Mouse (Mus musculus): ENCODE measurements around the gene Tctn1.

Gene Tctn1

DNA sequence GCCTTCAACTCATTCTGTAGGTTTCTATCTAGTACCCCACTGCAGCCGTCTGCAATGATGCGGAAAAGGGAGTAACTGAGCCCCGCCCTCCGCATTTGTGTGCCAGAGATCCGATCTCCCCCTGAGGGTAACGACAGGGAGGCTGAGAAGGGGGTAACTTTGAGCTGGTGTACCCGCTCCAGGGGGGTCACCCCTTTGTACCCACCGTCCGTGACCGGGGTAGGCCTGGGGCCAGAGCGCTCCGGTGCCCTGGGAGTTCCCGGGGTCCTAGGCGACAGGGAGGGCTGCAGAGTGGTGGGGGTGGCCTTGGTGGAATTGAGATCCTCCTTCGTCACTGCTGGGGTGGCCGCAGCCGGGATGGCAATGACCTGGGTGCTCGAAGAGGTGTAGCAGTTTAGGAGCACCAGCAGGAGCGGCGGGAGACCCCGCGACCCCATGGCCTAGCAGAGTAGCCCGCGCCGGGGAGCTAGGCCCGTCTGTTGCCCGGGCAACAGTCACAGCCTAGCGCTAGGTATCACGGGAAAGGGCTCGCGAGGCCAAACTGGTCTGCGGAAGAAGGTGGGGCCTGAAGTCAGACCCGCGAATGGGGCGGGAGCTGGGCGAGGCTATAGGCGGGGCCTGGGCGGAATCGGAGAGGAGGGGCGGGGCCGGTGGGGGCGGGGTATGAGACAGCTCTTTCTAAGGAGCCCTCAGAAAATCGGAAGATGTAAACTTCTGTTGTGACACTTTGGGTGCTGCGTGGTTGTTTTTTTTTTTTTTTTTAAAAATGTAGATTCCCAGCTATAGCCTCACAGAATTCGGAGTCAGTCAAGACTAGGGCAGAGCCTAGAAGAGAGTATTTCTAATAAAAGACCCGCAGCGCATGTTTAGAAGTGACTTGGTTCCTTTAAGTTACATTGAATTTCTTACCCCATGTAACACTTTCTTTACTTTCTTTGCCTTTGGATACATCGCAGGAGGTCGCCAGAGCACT lies at the start of gene Tctn1:
Gene Tctn1, minus strand, starts transcription at position 528 of the 973 bp plus-strand sequence.
- DNase-seq (ENCODE audit: low spot score) = peak; percentile 94

DNA sequence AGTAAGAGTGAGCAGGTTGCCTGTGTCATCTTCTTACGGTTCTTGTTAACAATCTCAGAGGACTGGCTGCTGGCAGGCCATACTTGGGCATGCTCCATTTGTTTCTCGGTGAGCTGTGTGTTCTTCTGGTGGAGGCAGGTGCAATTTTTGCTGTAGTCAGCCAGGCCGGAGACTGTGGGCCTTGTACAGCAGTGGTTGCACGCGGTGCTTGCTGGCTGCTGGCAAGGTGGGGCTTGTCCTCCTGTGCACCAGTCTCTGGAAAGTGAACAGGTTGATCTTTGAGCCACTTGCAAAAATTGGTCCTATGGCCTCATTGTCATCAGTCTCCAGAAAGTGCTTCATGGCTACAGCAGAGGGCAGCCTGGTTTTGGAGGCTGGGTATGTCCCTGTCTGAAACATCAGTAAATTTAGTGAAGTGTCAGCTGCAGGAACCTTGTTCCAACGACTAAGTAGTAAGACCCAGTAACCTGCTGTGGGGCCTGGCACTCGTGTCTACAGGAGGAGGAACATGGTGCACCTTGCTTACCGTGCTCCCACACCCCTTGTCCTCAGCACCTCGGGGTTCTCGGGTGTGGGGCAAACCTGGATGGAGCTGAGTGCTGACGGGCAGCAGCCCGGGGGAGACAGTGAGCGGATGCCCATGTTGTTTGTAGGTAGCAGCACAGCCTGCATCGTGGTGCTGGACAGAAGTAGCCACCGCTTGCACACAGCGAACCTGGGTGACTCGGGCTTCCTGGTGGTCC lies 48.9 kb upstream of the Tctn1 start:
- no peak for DNase-seq (ENCODE audit: low spot score)

DNA sequence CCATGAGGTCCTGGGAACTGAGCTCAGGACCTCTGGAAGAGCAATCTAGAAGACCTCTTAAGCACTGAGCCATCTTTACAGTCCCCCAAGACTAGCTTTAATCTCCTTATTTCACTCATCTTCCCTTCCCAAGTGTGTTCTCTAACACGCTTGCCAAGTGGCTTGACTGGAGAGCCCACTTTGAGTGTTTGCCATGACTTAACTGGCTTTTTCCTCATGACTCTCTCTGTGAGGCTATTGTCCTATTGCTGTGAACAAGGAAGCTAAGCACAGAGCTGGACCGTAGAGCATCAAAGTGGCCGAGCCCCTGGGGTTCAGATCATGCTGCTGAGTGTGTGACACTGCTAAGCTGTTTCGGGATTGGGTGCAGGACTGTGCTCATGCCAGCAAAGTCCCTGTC lies 48.1 kb upstream of the Tctn1 start:
- DNase-seq (ENCODE audit: low spot score) = no peak

DNA sequence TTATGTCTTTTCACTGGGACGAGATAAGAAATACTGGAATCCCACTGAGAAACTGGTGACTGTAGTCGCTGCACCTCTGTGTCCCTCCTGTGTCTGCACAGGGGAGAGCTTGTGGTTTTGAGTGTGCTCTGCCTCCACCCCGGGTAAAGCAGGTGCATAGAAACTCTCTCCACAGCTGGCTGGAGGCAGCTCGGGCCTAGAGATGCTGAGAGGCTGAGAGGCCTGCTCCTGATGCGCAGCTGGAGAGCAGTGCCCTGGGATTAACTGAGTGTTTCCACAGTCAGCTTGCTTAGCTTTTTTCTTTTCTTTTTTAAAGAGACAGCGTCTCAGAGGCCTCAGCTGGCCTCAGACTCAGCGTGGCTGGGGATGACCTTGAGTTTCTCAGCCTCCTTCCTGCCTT lies 47.4 kb upstream of the Tctn1 start:
- DNase-seq (ENCODE audit: low spot score) = no peak

DNA sequence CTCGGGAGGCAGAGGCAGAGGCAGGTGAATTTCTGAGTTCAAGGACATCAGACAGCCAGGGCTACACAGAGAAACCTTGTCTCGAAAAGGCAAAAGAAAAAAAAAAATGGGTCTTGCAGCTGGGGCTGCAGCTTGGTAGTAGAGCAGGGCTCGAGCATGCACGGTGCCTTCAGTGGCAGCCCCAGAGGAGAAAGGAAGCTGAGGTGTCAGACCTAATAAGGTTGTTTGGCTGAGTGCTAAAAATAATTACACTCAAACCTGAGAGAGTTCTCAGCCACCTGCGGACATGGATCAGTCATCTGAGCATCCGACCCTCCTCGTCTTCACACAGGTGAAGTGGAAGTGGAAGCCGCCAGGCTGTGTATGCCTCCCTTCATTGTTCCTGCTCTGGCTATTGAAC lies 46.4 kb upstream of the Tctn1 start:
- DNase-seq (ENCODE audit: low spot score) = no peak

DNA sequence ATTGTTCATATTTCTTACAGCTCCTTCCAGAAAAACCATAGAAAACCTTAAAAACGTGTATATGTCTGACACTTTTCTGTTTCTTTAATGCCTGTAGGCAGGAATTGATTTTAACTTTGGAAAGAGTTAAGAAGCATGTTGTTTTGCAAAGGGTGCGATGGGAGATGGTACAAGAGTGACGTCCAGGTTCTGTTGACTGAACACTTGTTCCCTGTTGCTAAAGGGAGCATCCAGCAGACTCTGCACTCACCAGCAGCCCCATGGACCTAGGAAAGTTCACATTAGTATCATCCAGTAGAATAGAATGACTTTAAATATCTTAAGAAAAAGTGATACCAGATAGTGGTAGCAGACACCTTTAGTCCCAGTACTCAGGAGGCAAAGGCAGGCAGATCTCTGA lies 42.3 kb upstream of the Tctn1 start:
- DNase-seq (ENCODE audit: low spot score) = no peak

DNA sequence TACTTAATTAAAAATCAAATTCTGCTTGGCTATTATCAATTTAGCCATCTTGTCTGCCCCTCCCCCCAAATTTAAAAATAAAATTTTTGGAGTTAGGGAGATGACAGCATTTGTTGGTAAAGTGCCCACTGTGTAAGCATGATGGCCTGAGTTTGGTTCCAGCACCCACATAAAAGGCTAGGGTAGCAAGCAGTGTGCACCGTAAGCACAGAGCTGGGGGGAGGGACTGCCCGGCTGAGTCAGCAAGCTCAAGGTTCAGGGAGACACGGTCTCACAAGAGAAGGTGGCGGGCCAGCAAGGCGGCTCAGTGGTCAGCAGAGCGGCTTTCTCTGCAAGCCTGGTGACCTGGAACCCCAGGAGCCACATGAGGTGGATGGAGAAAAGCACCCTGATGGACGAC lies 41.2 kb upstream of the Tctn1 start:
- DNase-seq (ENCODE audit: low spot score) = no peak

DNA sequence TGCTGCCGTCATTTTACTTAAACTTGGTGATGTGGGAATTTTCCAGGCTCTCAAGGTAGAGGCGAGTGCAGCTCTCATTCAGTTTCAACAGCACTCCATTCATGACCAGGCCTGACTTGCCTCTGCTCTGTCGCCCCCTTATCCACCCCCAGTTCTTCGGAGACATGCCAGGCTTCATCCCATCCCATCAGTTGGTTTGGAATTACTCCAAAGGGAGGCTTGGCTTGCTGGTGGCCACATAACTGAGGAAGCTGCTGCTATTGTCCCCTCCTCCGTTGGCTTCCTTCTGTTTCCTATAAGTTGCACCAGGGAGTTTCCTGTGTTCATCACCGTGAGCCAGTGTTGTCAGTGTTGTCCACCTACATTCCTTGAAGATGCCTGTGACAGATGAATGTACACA lies 40.3 kb upstream of the Tctn1 start:
- no peak for DNase-seq (ENCODE audit: low spot score)

DNA sequence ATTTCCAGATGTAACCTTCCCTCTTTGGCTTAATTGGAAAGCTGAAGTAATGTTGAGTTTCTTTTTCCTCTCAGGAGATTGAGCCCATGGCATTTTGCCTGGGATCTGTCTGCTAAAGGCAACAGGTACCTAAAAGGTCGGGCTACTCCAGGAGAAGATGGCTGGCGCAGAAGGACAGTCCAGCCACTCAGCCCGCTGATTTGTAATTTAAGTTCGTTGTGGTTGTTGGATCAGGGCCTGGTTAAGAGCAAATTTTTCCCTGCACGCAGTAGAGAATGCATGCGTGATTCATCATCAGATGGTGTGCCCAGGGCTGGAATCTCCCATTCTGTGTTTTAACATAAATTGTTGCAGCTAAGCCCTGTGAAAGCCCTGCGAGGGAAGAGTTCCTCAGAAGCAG lies 39.7 kb upstream of the Tctn1 start:
- DNase-seq (ENCODE audit: low spot score) = no peak

DNA sequence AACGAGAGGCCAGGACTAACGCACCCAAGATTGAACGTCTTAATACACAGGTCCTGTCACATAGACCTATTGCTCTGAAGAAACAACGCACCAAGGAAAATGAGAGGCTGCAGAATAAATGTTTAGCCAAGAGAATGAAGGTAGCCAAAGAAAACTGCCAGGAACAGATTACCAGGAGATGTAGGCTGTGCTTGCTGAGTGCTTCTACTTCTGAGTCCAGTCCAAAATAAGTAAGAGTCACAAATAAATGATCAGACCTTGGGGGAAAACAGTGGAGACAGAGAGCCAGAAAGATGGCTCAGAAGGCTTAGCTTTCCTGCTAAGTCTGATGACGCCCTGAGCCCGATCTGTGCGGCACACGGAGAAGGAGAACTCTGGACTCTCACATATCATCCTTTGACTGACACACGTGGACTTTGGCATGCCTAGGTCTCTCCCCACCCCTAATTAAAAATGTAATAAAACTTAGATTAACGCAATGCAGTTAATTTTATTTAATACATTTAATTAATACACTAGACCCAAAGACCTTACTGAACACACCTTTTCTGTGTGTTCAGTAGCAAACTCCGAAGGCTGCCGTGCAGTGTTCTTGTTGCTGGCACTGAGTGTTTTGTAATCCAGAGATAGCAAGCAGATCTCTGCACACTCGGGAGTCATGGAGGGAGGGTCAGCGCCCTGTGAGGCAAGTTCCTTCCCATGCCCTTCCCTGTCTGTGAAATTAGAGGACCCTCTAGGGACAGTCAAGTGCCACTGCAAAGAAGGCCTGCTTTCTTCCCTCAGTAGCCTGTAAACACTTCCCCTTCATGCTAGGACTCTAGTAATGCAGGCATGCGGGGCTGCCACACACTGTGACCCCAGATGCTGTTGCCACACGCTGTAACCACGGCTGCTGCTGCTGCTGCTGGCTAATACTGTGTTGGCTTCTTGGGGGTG lies 38.8 kb upstream of the Tctn1 start:
- no peak for DNase-seq (ENCODE audit: low spot score)

DNA sequence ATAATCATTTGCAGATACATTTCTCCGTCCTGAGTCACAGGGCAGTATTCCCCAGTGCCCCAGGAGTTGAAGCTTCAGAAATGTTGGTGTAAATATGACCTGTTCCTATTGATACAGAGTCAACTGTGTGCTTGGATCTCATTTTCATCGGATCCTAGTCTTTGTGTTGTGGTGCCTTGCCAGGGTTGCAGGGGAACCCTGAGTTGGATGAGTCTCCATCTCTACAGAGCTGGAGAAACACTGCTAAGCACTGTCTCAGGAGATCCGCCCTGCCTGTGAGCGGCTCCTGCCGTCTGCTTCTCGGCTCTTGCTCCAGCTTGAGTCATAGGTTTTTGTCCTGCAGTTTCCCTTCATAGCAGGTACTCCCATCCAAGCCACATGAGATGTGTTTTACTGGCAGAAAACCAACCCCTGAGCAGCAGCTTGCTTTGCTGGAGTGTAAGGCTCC lies 35.8 kb upstream of the Tctn1 start:
- no peak for DNase-seq (ENCODE audit: low spot score)

DNA sequence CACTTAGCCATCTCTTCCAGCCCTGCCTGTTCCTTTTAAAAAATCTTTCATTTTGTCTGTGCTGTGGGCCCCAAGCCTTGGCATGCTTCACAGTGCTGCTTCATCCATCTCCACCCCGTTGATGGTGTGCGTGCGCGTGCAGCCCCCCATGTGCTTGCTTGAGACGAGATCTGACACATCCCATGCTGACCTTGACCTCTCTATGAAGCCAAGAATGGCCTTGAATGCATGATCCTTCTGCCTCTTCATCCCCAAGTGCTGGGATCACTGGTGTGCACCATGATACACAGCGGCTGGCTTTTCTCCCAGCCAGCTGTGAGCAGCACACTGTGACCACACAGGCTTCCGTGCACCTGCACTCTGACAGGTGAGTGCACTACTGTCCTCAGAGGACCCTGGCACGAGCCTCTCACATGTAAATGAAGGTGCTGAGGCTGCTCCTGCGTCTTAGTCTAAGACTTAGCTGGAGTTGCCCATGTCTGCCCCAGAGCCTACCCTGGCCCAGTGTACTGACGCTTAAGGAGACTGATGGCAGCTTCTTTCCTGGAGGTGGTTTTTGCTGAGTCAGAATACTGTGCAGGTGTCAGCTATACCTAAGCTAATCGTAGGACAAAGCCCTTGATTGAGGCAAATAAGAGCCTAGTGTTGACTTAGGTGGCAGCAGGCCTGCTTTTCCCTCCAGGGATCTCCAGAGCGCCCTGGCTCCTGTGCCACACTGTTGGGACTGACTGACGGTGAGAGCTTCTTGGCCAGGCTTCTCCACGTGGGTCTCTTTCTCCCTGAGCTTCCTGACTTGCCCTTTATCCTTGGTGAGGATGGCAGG lies 31.1 kb upstream of the Tctn1 start:
- no peak for DNase-seq (ENCODE audit: low spot score)

DNA sequence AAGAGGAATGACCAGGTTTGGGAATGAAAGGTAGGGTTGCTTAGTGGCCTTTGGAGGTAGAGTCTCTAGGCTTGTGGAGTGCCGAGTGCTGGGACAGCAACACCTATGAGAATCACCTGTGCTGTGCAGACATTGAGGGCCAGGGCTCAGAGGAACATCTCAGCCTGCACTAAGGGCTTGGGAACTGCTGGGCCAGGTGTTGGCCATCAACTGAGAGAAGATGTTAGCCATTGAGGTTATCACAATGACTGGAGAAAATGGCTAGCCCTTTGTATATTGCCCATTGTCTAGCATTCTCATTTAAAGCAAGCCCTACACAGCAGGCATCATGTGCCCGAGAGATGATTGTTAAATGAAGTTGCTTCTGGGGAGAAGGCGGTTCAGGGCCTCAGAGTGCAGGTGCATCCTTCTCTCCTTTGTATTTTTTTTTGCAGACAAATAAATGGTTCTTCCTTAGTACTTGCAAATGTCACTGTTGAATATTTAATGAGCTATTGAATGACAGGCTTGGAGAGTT lies 30.0 kb upstream of the Tctn1 start:
- DNase-seq (ENCODE audit: low spot score) = no peak

DNA sequence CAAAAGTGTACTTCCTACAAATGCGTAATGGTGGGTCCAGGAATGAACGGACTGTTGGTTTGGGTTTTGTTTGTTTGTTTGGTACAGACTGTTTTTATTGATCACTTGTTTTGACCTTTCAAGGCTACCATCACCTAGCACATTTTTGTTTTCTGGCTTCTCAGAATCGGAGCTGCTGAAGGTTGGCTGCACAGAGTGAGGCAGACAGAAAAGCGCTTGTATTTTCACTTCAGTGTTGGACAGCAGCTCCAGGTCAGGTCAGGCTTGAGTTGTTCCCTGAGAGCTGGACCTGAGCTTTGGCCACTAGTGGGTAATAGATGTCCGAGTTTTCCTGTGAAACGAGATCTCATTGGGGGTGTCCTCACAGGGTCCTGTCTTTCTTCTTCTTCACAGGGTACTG lies 28.9 kb upstream of the Tctn1 start:
- no peak for DNase-seq (ENCODE audit: low spot score)

DNA sequence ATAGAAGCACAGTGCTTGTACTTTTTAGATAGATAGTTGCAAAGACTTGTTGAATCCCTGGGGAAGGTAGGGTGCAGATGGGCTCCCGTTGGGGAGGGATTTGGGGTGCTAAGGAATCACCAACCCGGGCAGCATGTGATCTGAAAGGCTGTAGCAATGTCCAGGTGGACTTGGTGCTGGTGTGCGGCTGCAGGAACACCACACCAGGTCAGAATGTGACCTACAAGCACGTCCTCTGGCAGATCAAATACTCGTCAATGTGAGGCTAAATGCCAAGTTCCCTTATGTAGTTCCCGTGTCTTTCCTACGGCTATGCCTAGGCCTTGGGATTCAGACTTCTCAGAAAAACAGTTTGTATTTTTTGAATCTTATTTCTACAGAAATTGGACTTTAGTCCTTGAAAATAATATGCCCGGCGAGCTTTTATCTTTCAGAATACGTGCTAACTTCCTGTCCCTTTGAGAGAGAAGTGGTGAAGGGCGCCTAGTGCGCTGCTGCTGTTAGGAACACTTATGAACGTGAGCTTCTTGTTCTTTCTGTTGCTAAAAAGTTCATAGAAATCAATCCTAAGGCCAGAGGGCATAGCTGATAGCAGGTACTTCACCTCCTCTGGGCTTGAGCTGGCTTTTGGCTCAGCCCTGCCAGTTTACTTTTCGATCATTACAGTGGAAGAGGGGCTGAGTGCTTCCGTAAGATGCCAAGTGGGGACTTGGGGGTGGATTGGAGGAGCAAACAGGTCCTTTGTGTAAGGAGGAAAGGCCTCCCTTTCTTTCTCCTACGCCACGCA lies 27.5 kb upstream of the Tctn1 start:
- no peak for DNase-seq (ENCODE audit: low spot score)

DNA sequence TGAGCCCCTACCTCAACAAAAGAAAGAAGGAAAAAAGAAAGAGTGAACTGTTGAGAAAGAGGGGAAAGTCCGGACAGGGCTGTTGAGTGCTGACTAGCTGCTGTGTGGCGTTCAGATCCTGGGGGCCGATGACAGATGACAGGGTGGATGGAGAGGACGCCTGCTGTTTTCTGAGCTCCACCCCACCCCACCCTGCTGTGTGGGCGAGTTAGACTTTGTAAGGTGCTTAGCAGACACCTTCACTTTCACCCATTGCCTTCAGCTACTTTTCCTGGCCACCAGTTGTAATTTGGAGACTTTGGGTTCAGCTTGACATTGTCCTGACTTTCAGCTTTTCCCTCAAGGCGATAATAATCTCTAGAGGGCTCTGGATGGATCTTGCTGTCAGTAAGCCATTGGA lies 26.9 kb upstream of the Tctn1 start:
- DNase-seq (ENCODE audit: low spot score) = peak; percentile 74

DNA sequence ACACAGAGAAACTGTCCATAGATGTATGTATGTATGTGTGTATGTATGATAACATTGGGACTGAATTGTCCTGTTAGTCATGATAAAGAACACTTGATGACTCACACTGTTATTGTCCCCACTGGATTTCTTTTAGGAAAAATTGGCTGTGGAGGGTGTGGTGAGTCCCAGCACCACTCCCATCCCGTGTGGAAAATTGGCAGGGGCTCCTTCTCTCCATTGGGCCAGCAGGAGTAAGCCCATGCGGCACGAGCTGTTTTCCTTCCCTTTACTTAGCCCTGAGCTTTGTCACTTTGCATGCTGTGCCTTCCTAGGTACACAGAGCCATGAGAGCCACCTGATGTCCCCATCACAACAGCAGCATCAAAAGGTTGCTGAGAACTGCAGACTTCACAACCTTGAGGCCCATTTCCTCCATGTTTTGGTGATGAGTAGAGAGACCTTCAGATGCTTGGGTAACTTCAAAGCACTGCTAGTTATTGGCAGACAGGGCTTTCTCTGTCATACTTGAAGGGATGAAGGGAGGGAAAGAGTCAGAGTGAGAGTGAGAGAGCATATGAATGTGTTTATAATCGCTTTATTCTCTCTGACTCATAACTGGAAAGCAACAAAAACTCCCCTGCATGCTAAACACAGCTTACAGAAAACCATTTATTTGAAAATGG lies 24.0 kb upstream of the Tctn1 start:
- no peak for DNase-seq (ENCODE audit: low spot score)

DNA sequence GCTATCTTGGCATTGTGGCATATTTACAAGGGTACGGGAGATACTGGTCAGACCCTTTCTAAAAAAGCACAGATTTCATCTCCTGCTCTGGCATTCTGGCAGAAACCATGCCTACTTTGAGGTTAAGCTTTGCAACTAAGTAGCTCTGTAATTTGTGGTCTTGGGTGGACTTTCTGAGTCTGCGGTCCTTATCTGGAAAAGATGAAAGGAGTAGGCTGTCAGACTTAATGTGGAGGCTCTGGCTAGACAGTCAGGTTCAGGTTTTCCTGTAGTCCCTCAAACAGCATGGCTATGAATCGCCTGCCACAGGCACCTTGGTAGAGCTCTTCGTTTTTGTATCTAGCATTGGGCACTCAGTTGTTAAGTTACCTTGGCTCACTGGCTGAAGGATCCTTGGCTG lies 22.8 kb upstream of the Tctn1 start:
- DNase-seq (ENCODE audit: low spot score) = no peak

DNA sequence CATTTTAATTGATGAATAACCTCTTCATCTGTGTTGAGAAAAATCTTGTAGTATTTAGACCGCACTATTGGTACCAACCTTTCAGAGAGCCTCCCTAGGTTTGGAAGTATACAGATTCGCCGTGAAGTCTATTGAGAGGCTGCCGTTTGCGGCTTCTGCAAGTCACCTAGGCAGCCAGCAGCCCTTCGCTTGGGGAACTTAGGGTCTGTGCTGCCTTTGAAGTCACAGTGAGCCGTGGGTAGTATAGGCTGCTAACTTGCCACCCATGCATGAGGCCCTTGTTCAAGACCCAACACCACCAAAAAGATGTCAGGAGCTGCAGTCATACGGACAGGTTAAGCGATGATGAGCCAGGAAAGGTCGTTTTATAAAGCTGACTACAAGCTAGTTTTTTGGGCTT lies 21.9 kb upstream of the Tctn1 start:
- DNase-seq (ENCODE audit: low spot score) = no peak

DNA sequence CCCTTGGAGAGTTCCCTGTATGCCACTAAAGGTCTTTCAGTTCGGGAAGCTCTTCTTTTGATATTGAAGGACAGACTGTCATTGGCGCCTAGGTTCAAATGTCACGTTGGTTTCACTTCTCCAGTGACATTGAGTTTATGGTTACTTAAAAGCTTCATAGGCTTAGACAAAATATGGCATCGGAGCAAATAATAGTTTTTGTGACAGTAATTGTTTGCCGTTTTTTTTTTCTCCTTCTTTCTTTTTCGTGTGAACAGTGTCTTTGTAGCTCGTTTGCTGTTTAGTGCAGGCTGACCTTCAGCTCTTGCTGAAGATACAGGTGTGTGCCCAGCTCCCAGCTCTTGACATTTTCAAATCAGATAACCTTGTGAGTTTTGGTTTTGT lies 21.5 kb upstream of the Tctn1 start:
- no peak for DNase-seq (ENCODE audit: low spot score)

All from c-Kit-positive CD71-positive TER-119-positive erythroid progenitor cells, embryonic 14.5 days (primary cell).